Mouse (Mus musculus): ENCODE results near the gene Atp11a. TPM values are rescaled to one million over a fixed set of nuclear protein-coding genes. Genes with fewer than 3 reads are reported as not detected.

Gene Atp11a
- polyA plus RNA-seq, 1 experiment from 2014 or later: 1.6 TPM

DNA sequence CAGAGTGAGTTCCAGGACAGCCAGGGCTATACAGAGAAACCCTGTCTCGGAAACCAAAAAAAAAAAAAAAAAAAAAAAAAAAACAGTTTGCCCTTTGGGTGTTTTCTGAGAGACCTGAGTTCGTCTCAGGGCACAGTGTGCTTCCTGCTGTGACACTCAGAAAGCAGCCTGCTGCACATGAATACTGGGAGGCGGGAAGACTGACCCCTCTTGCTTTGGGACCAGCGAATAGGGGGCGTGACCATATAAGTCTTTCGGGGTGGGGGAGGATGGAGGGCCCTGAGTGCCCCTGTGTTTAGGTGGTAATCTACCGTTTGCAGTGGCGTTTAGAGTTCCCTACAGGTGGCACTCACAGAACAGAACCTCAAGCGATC, 116.2 kb downstream of the Atp11a start:
- Histone ChIP-seq H3K27me3 (peaks cover 91% of the 10 kb centered on the region), H3K9me3 (replicated peaks) (no peaks in the 10 kb centered on the region), H3K36me3 (replicated peaks) (no peaks in the 10 kb centered on the region), H3K4me2 (peak overlapping the region; percentile 70), H3K9ac (no peak overlapping the region), H3K4me3 (replicated peaks) (peak overlapping the region; percentile 46), H3K4me1 (replicated peaks) (peaks cover 11% of the 10 kb centered on the region; the same call in 1 of the 2 replicates), H3K27ac (replicated peaks) (no peak overlapping the region)
- WGBS (ENCODE audit: insufficient replicate concordance): 13% methylated on average over 9 of the region's 9 CpGs
- ATAC-seq (ENCODE audit: insufficient read depth): no peak

DNA sequence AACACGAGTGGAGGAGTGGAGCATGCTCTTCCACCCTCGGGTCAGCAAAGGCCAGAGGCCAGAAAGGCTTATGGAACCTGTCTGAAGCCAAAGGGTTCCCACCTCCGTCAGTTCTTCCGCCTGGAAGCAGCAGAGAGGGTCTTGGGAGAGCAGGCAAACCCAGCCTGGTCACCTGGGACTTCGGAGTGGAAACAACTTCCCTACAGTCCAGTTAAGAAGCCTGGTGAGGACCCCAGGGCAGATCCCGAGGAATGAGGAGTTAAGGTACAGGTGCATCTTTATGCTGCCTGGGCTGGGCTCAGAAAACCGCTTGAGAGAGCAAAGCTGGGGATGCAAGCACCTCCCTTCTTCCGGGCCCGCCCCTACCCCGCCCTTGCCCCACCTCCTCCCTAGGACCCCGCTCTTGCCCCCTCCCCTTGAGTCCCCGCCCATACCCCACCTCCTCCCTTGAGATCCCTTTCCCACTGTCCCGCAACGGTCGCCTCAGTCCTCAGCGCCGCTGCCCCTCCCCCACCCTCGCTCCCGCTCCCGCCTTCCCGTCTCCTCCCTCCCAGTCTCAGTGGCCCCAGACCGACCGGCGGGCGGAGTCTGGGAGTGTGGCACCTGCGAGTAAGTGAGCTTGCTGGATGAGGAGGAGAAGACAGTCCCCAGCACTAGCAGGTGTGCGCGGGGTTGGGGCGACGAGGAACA, 116.7 kb downstream of the Atp11a start, which contains the start of gene Mcf2l:
Gene Mcf2l, plus strand, starts transcription at position 450 of the 690 bp plus-strand sequence.
- Histone ChIP-seq H3K36me3 (replicated peaks) (no peaks in the 10 kb centered on the region), H3K27ac (replicated peaks) (no peak within 1 kb of the TSS), H3K4me2 (peak within 1 kb of the TSS; percentile 70), H3K9ac (no peak within 1 kb of the TSS; the same call in 1 of the 2 replicates), H3K27me3 (peaks cover 91% of the 10 kb centered on the region), H3K9me3 (replicated peaks) (no peaks in the 10 kb centered on the region), H3K4me3 (replicated peaks) (peak within 1 kb of the TSS; percentile 46), H3K4me1 (replicated peaks) (peaks cover 11% of the 10 kb centered on the region; the same call in 1 of the 2 replicates)
- 2% methylated on average over 30 of the region's 30 CpGs for WGBS (ENCODE audit: insufficient replicate concordance)
- peak; percentile 22; the same call in 1 of the 2 replicates for ATAC-seq (ENCODE audit: insufficient read depth)

GRCm38 (mm10) chr8:12874194-12874791, 117.5 kb downstream of the Atp11a start:
- H3K4me2 ChIP-seq: peak overlapping the region; percentile 70
- WGBS (ENCODE audit: insufficient replicate concordance): 26% methylated on average over 8 of the region's 8 CpGs
- peaks cover 87% of the 10 kb centered on the region for H3K27me3 ChIP-seq
- peaks cover 11% of the 10 kb centered on the region; the same call in 1 of the 2 replicates for H3K4me1 ChIP-seq (replicated peaks)
- no peaks in the 10 kb centered on the region for H3K36me3 ChIP-seq (replicated peaks)
- H3K9me3 ChIP-seq (replicated peaks): no peaks in the 10 kb centered on the region
- H3K27ac ChIP-seq (replicated peaks): no peak overlapping the region
- H3K4me3 ChIP-seq (replicated peaks): peak overlapping the region; percentile 46
- H3K9ac ChIP-seq: no peak overlapping the region
- ATAC-seq (ENCODE audit: insufficient read depth): no peak

- no peak for ATAC-seq (ENCODE audit: insufficient read depth)
- Histone ChIP-seq H3K9me3 (replicated peaks) (no peaks in the 10 kb centered on the region), H3K4me3 (replicated peaks) (no peak overlapping the region), H3K36me3 (replicated peaks) (no peaks in the 10 kb centered on the region), H3K9ac (no peak overlapping the region), H3K4me1 (replicated peaks) (peaks cover 11% of the 10 kb centered on the region; the same call in 1 of the 2 replicates), H3K27ac (replicated peaks) (no peak overlapping the region), H3K27me3 (peaks cover 85% of the 10 kb centered on the region), H3K4me2 (no peak overlapping the region)
- 53% methylated on average over 4 of the region's 4 CpGs for WGBS (ENCODE audit: insufficient replicate concordance)
Observed at GRCm38 (mm10) chr8:12874971-12875370, 118.2 kb downstream of the Atp11a start.

- no peak overlapping the region for H3K4me2 ChIP-seq
- H3K9ac ChIP-seq: no peak overlapping the region
- ATAC-seq (ENCODE audit: insufficient read depth): no peak
- no peaks in the 10 kb centered on the region for H3K9me3 ChIP-seq (replicated peaks)
- no peak overlapping the region for H3K4me3 ChIP-seq (replicated peaks)
- WGBS (ENCODE audit: insufficient replicate concordance): 55% methylated on average over 6 of the region's 6 CpGs
- H3K36me3 ChIP-seq (replicated peaks): no peaks in the 10 kb centered on the region
- peaks cover 11% of the 10 kb centered on the region; the same call in 1 of the 2 replicates for H3K4me1 ChIP-seq (replicated peaks)
- peaks cover 80% of the 10 kb centered on the region for H3K27me3 ChIP-seq
- no peak overlapping the region for H3K27ac ChIP-seq (replicated peaks)
Observed at GRCm38 (mm10) chr8:12877126-12877525, 120.3 kb downstream of the Atp11a start.

GRCm38 (mm10) chr8:12880163-12880562, 123.3 kb downstream of the Atp11a start:
- Histone ChIP-seq H3K9me3 (replicated peaks) (no peaks in the 10 kb centered on the region), H3K27ac (replicated peaks) (no peak overlapping the region), H3K27me3 (peaks cover 68% of the 10 kb centered on the region), H3K4me3 (replicated peaks) (no peak overlapping the region), H3K4me2 (no peak overlapping the region), H3K36me3 (replicated peaks) (no peaks in the 10 kb centered on the region), H3K4me1 (replicated peaks) (no peaks in the 10 kb centered on the region), H3K9ac (no peak overlapping the region)
- whole genome bisulfite sequencing (ENCODE audit: insufficient replicate concordance): 57% methylated on average over 6 of the region's 6 CpGs
- no peak for ATAC-seq (ENCODE audit: insufficient read depth)

DNA sequence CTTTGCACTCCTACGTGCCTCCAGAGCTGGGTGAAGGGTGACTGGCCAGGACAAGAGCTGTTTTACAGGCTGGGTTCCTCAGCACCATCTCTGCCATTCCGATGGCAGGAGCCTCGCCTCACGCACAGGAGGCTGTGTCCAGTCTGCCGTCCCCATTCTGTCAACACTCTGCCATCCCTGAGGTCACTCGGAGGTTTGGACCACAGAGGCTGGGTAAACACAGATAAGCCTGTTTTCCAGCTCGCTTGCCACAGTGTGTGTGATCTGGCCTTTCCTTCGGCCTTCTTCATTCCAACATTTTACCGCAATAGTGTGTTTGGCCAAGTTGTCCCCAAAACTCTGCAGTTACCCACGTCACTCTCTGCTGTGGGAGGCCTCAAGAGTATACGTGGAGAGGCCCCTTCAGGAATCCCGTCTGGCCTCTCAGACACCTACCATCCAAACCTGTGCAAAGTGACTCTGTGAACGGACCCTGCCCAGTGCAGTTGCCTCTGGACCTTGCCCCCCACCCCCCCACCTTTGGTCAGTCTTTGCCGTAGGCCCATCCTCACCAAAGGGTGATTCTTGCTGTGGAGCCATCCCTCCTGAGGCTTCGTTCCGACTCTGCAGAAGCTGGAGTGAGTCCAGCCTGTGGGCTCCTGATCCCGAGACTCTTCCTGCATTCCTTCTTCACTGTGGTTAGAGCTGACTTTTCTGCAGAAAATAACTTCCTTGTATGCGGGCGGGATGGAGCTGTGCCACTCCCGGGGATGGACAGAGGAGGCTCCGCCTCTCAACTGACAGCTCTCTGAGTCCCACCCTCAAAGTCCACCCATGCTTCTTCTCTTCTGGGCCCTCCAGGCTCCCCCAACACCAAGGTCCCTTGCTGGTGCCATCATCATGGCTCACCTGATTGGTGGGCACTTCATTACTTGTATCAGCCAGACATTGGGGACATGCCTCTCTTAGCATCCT, 126.5 kb downstream of the Atp11a start:
- no peak for ATAC-seq (ENCODE audit: insufficient read depth)
- H3K27ac ChIP-seq (replicated peaks): no peak overlapping the region
- no peak overlapping the region for H3K4me2 ChIP-seq
- no peak overlapping the region for H3K9ac ChIP-seq
- H3K27me3 ChIP-seq: peaks cover 59% of the 10 kb centered on the region
- H3K4me3 ChIP-seq (replicated peaks): no peak overlapping the region
- no peaks in the 10 kb centered on the region for H3K9me3 ChIP-seq (replicated peaks)
- H3K4me1 ChIP-seq (replicated peaks): no peaks in the 10 kb centered on the region
- 55% methylated on average over 21 of the region's 21 CpGs for WGBS (ENCODE audit: insufficient replicate concordance)
- no peaks in the 10 kb centered on the region for H3K36me3 ChIP-seq (replicated peaks)

GRCm38 (mm10) chr8:12887772-12888435, 131.1 kb downstream of the Atp11a start:
- Histone ChIP-seq H3K9me3 (replicated peaks) (no peaks in the 10 kb centered on the region), H3K4me1 (replicated peaks) (no peaks in the 10 kb centered on the region), H3K4me2 (no peak overlapping the region), H3K4me3 (replicated peaks) (no peak overlapping the region), H3K36me3 (replicated peaks) (no peaks in the 10 kb centered on the region), H3K27ac (replicated peaks) (no peak overlapping the region), H3K27me3 (peaks cover 68% of the 10 kb centered on the region), H3K9ac (no peak overlapping the region)
- 69% methylated on average over 16 of the region's 16 CpGs for WGBS (ENCODE audit: insufficient replicate concordance)
- ATAC-seq (ENCODE audit: insufficient read depth): no peak

DNA sequence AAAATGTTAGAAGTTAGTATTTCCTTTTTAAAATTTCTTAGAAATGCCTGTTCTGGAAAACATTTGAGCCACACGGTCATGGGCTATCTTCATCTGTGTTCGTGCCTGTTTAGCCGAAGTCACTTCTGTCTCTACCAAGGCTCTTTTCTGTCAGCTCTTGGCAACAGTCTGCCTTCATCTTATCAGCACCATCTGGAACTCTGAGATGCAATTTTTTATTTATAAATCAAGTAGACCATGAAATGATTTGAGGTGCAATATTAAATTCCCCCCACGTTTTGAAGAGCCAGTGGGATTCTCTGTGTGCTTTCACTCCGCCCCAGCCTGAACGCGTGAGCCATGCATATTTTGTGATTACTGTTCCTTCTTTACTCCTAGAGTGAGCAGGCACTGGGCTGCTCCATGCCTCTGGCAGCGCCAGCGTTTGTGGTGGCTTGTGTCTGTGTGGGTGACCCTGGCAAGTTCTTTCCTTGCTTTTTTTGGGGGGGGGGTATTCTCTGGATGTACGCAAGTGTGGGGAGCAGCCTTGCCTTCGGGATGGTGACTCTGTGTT, 132.3 kb downstream of the Atp11a start:
- no peak for ATAC-seq (ENCODE audit: insufficient read depth)
- Histone ChIP-seq H3K4me1 (replicated peaks) (no peaks in the 10 kb centered on the region), H3K27ac (replicated peaks) (no peak overlapping the region), H3K4me2 (no peak overlapping the region), H3K27me3 (peaks cover 71% of the 10 kb centered on the region), H3K36me3 (replicated peaks) (no peaks in the 10 kb centered on the region), H3K4me3 (replicated peaks) (no peak overlapping the region), H3K9me3 (replicated peaks) (no peaks in the 10 kb centered on the region), H3K9ac (no peak overlapping the region)
- 68% methylated on average over 11 of the region's 11 CpGs for WGBS (ENCODE audit: insufficient replicate concordance)

DNA sequence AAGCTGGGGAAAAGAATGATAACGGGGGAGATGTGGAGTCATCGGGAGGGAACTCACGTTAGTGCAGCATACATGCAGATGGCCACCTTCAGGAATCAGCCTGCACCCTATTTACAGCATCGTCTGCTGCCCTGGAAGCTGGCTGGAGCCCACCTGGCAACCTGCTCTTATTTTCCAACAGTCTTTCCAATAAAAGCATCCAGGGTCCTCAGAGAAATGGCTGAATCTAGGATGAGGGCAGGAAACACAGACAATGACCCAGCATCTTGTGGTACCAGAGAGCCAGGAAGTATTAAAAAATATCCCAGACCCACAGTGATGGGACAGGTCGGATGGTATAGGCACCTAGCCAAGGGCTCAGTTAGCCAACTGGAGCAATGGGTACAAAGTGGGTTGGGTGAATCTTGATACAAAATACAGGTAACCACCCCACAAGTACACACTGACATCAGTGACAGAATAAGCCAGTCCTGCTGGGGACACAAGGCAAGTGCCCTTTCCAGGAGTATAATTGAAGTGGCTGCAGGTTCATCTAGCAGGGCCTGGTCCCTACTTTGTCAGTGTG, 136.2 kb downstream of the Atp11a start:
- no peaks in the 10 kb centered on the region for H3K9me3 ChIP-seq (replicated peaks)
- H3K27ac ChIP-seq (replicated peaks): no peak overlapping the region
- no peaks in the 10 kb centered on the region for H3K36me3 ChIP-seq (replicated peaks)
- H3K4me3 ChIP-seq (replicated peaks): no peak overlapping the region
- H3K4me2 ChIP-seq: no peak overlapping the region
- 37% methylated on average over 5 of the region's 5 CpGs for WGBS (ENCODE audit: insufficient replicate concordance)
- peaks cover 88% of the 10 kb centered on the region for H3K27me3 ChIP-seq
- no peaks in the 10 kb centered on the region for H3K4me1 ChIP-seq (replicated peaks)
- ATAC-seq (ENCODE audit: insufficient read depth): no peak
- H3K9ac ChIP-seq: no peak overlapping the region

Measured in liver, embryonic 15.5 days (tissue).